Mouse (Mus musculus) C2C12 (cell line): ENCODE results near the gene Zbed4. TPM values are rescaled to one million over a fixed set of nuclear protein-coding genes. Genes with fewer than 3 reads are reported as not detected.
"Not testable (repeated sequence)": the region's sequence is repeated elsewhere in the genome, so short reads cannot be mapped to it uniquely, and the experiment has no call there.

Experiments
- H3K27me3 ChIP-seq: one replicate; pipeline ENCODE4 v1.6.1; 2011; ENCODE audit not compliant: control insufficient read depth, insufficient read depth, insufficient read length
- H3K36me3 ChIP-seq: one replicate; pipeline ENCODE4 v1.6.1; 2011; ENCODE audit not compliant: control insufficient read depth, insufficient read depth
- H3K4me3 ChIP-seq: one replicate; pipeline ENCODE4 v1.5.1; 2011; ENCODE audit warnings: mild to moderate bottlenecking, control low read depth; ENCODE audit not compliant: poor library complexity, insufficient read depth, severe bottlenecking
- H3K79me2 ChIP-seq: one replicate; pipeline ENCODE4 v1.6.1; 2011; ENCODE audit not compliant: control insufficient read depth, insufficient read depth
- H3K79me3 ChIP-seq: one replicate; pipeline ENCODE4 v1.6.1; 2011; ENCODE audit warnings: low read depth, control low read depth
- H3ac ChIP-seq: one replicate; pipeline ENCODE3; 2011; ENCODE audit warnings: low read depth; ENCODE audit not compliant: control insufficient read depth, insufficient read length
- CEBPB ChIP-seq: IDR thresholded peaks from one replicate; pipeline ENCODE4 v1.6.1; 2011; ENCODE audit warnings: low read depth, mild to moderate bottlenecking, control low read depth, moderate library complexity
- CTCF ChIP-seq: IDR thresholded peaks from one replicate; pipeline ENCODE4 v1.5.1; 2011; ENCODE audit not compliant: control insufficient read depth, insufficient read depth, insufficient read length
- FOSL1 ChIP-seq: IDR thresholded peaks from one replicate; pipeline ENCODE4 v1.8.0; 2011; ENCODE audit warnings: mild to moderate bottlenecking, low read length; ENCODE audit not compliant: poor library complexity, insufficient read depth, severe bottlenecking
- MAX ChIP-seq: IDR thresholded peaks from one replicate; pipeline ENCODE4 v1.6.1; 2011; ENCODE audit warnings: mild to moderate bottlenecking, control low read depth
- MYOD1 ChIP-seq: IDR thresholded peaks from one replicate; pipeline ENCODE4 v1.6.1; 2011; ENCODE audit warnings: low read depth; ENCODE audit not compliant: control insufficient read depth, insufficient read length
- MYOG ChIP-seq: IDR thresholded peaks from one replicate; pipeline ENCODE4 v1.6.1; 2011; ENCODE audit not compliant: control insufficient read depth, insufficient read length; ENCODE audit errors: extremely low read depth
- USF1 ChIP-seq: IDR thresholded peaks from one replicate; pipeline ENCODE4 v1.6.1; 2011; ENCODE audit warnings: low read depth, mild to moderate bottlenecking, control low read depth, moderate library complexity
- long read RNA-seq, 2 experiments: library from polyadenylated mRNA; unstranded; transcript quantifications; one replicate each; pipeline ENCODE4 v2.0.0; 2019 to 2020
- polyA plus RNA-seq: library from polyadenylated mRNA; unstranded; fragments of >200 nt; fragmentation: generic; extraction: Trizol; gene quantifications from one replicate; pipeline ENCODE4 v1.2.1, GENCODE M21; 2012; ENCODE audit warnings: missing spikeins

Zbed4 gene
- polyA plus RNA-seq = 9.6 TPM
- long read RNA-seq, experiment 1, full-length matches to known transcripts = 1 of 2 reads
- long read RNA-seq, experiment 1, partial matches to known transcripts = 0 of 2 reads
- long read RNA-seq, experiment 1, other reads (novel, unspliced or antisense) = 1 of 2 reads
- long read RNA-seq, experiment 2, full-length matches to known transcripts = 18 of 40 reads
- long read RNA-seq, experiment 2, partial matches to known transcripts = 2 of 40 reads
- long read RNA-seq, experiment 2, other reads (novel, unspliced or antisense) = 20 of 40 reads

DNA sequence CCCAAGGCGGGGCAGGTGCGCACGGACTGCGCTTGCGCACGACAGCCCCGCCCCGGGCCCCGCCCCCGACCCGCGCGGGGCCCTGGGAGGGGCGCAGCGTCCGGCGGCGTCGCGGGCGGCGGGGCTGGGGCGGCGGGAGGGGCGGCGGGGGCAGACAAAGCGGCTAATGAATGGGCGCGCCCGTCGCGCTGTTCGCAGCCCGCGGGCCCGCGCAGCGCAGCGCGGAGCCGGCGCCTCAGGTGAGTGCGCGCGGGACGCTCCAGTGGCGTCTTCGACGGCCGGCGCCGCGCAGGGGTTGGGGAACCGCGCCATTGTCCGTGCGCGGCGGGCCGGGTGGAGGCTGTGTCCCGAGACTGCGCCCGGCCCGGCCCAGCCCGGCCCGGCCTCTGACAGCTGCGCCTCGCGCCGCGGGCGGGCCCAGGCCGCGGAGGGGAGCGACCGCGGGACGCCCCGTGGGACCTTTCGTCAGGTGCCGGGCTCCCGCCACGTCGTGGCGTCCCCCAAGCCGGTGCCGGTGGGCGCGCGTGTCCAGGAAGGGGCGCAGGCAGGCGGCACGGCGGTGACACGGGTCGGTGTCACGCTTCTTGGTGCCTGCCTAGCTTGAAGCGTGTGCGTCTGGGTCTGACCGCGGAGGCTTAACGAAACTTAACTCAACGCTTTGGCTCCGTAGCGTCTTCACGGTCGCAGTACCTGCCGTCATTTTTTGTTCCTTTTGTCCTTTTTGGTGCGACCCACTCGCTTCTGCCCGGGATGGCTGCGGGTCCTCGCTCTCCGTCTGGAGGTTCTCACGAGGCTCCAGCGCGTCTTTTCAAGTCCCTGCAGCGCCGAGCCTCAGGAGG lies at the start of gene Zbed4:
Gene Zbed4, plus strand, starts transcription at position 97 of the 839 bp plus-strand sequence.
- Histone ChIP-seq H3K79me3 (peaks cover 37% of the 10 kb centered on the region), H3K79me2 (peaks cover 47% of the 10 kb centered on the region), H3ac (peak within 1 kb of the TSS; percentile 99), H3K4me3 (peak within 1 kb of the TSS; percentile 92), H3K27me3 (peaks cover 7% of the 10 kb centered on the region), H3K36me3 (peaks cover 25% of the 10 kb centered on the region)
- peak; percentile 20 for TF ChIP-seq MAX
- no peak for TF ChIP-seq CEBPB

DNA sequence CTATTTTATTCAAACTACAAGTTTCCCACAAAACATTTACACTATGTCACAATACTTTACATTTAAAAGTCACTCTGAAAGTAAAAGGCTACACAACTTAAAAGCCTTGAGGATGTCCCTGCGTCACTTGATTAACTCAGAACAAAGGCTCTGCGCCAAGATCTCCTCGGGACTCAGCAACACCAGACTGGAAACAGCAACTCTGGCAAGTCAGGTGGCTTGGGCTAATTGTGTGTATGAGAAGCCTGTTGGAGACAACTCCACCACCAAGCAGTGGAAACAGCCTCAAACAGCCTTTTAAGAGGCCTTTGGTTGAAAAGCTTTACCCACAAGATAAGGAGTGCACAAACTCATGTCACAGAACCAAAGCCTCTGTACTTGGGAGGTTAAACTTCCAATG lies 49.0 kb upstream of the Zbed4 start:
- no peak for TF ChIP-seq MYOG
- TF ChIP-seq MYOD1 = no peak
- no peak for TF ChIP-seq FOSL1
- no peak for TF ChIP-seq USF1
- no peak for TF ChIP-seq MAX
- TF ChIP-seq CTCF = no peak
- TF ChIP-seq CEBPB = no peak
- peaks cover 61% of the 10 kb centered on the region for H3K79me2 ChIP-seq
- peaks cover 98% of the 10 kb centered on the region for H3K36me3 ChIP-seq
- H3K4me3 ChIP-seq = no peak overlapping the region
- H3ac ChIP-seq = no peak overlapping the region
- peaks cover 19% of the 10 kb centered on the region for H3K79me3 ChIP-seq
- H3K27me3 ChIP-seq = no peaks in the 10 kb centered on the region

DNA sequence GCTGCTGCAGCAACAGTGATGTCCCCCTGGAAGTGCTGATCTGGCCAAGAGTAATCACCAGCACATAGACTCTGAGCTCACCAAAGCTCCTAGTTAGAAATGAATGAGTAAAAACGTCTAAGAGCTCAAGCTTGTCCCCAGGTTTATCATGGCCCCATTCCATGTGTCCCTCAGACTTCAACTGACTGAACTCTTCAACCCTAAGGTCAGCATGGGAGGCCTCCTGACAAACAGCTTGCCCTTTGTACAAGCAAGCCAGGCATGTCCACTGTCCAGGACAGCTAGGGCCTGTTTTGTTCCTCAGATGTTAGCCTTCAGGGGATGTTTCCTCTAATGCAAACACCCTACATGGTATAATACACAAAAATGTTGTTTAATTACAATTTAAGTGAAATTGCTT lies 47.2 kb upstream of the Zbed4 start:
- TF ChIP-seq CTCF = no peak
- TF ChIP-seq MAX = no peak
- TF ChIP-seq CEBPB = no peak
- no peak for TF ChIP-seq MYOD1
- TF ChIP-seq USF1 = no peak
- no peak for TF ChIP-seq MYOG
- TF ChIP-seq FOSL1 = no peak
- no peak overlapping the region for H3ac ChIP-seq
- H3K27me3 ChIP-seq = no peaks in the 10 kb centered on the region
- H3K79me2 ChIP-seq = peaks cover 50% of the 10 kb centered on the region
- H3K79me3 ChIP-seq = peaks cover 19% of the 10 kb centered on the region
- no peak overlapping the region for H3K4me3 ChIP-seq
- H3K36me3 ChIP-seq = peaks cover 100% of the 10 kb centered on the region

DNA sequence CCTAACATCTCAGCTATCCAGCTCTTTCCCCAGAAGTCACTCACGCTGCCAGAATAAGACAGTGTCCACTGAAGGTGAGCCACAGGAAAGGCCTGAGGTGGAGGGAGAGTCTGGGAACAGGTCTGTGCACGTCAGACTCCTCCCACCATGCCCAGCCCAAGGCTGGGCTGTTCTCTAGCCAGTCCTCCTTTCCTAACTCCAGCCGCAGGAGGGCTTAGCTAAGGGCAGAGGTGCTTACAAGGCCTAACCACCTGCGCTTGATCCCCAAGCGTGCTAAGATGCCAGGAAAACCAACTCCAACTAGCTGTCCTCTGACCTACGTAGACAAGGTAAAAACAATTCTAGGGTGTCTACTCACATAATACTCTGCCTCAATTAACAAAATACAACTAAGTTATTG lies 45.1 kb upstream of the Zbed4 start:
- H3K79me3 ChIP-seq = peaks cover 19% of the 10 kb centered on the region
- peaks cover 100% of the 10 kb centered on the region for H3K36me3 ChIP-seq
- no peak overlapping the region for H3ac ChIP-seq
- peaks cover 50% of the 10 kb centered on the region for H3K79me2 ChIP-seq
- TF ChIP-seq CTCF (no peak), MAX (no peak), FOSL1 (no peak), MYOD1 (no peak), MYOG (no peak), USF1 (no peak), CEBPB (no peak)
- H3K27me3 ChIP-seq = no peaks in the 10 kb centered on the region
- H3K4me3 ChIP-seq = no peak overlapping the region

DNA sequence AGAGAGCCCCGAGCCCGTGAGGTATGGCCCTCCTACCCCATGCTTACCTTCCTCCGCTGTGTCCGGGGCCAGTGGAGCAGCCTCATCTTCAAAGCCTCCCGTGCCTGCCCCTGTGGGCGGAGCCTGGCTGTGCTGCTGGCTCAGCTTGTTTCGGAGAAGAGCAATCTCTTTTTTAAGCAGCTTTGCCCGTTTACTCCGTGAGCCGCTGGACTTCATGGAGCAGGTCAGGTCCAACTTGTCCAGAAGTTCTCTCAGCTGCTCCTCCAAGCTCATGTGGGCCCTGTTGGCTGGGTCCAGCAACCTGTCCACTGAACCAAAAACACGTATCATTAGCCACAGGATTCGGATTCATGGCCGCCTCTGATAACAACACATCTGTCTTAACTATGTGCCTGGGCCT lies 44.5 kb upstream of the Zbed4 start:
- Histone ChIP-seq H3K79me2 (peaks cover 44% of the 10 kb centered on the region), H3K36me3 (peaks cover 100% of the 10 kb centered on the region), H3K79me3 (peaks cover 19% of the 10 kb centered on the region)
- not testable (repeated sequence) for H3K27me3 ChIP-seq, H3ac ChIP-seq, H3K4me3 ChIP-seq

DNA sequence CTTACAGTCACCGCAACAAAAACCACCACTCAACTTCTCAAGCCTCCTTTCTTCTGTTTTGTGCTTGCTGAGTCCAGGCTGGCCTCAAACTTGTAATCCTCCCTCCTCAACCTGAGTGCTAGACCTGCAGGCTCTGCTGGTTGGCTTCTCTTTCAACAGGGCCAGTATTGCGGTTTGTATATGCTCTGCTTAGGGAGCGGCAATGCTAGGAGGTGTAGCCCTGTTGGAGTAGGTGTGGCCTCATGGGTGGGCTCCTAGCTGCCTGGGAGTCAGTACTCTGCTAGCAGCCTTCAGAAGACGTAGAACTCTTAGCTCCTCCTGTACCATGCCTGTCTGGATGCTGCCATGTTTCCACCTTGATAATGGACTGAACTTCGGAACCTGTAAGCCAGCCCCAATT lies 43.3 kb upstream of the Zbed4 start:
- H3K36me3 ChIP-seq = peaks cover 100% of the 10 kb centered on the region
- H3K79me3 ChIP-seq = peaks cover 13% of the 10 kb centered on the region
- peaks cover 32% of the 10 kb centered on the region for H3K79me2 ChIP-seq
- no peak overlapping the region for H3K4me3 ChIP-seq
- no peak overlapping the region for H3ac ChIP-seq
- no peak for TF ChIP-seq CTCF
- TF ChIP-seq MYOG = no peak
- no peak for TF ChIP-seq CEBPB
- TF ChIP-seq FOSL1 = no peak
- TF ChIP-seq MYOD1 = no peak
- no peak for TF ChIP-seq MAX
- TF ChIP-seq USF1 = no peak
- no peaks in the 10 kb centered on the region for H3K27me3 ChIP-seq
